Mouse (Mus musculus): Measurements from ENCODE around the gene Scpep1. TPM values are rescaled to one million over a fixed set of nuclear protein-coding genes. Genes with fewer than 3 reads are reported as not detected.
"Not testable (repeated sequence)": the region's sequence is repeated elsewhere in the genome, so short reads cannot be mapped to it uniquely, and the experiment has no call there.

Scpep1 gene
- polyA plus RNA-seq, 1 experiment: 28.1 TPM

GRCm38 (mm10) chr11:88998406-88998805, 43.1 kb upstream of the Scpep1 start:
- TF ChIP-seq CTCF (IDR thresholded peaks at IDR 0.05; ENCODE audit: insufficient read depth, low read length) (no peak), POLR2A (IDR thresholded peaks at IDR 0.05; ENCODE audit: borderline replicate concordance, extremely low read depth, low read depth, low read length) (no peak)
- H3K4me3 ChIP-seq (replicated peaks; ENCODE audit: extremely low read depth, low read depth, low read length): no peak overlapping the region
- peaks cover 16% of the 10 kb centered on the region for H3K4me1 ChIP-seq (ENCODE audit: control insufficient read depth, insufficient read depth, low read length)
- no peak for DNase-seq
- WGBS: 25% methylated on average over 3 of the region's 3 CpGs

GRCm38 (mm10) chr11:88997343-88997742, 42.1 kb upstream of the Scpep1 start:
- H3K4me1 ChIP-seq (ENCODE audit: control insufficient read depth, insufficient read depth, low read length): peaks cover 15% of the 10 kb centered on the region
- WGBS: 83% methylated on average over 5 of the region's 5 CpGs

DNA sequence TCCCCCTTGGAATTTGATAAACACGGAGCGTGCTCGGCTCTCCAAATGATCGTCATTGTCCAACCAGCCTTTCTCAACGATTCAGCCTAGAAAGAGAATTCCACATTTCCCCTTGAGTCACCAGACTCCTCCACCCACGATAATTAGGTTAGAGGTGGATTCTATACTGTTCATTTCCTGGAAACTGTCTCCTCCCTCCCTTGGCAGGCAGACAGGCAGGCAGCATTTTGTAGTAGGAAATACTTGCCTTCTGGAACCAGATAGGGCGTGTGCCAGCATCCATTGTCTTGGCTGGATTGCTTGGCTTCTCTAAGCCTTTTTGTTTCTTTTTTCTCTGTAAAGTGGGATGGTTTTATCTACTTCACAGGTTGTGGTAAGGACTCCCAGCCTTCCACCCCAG, 41.2 kb upstream of the Scpep1 start:
- no peak for TF ChIP-seq POLR2A (IDR thresholded peaks at IDR 0.05; ENCODE audit: borderline replicate concordance, extremely low read depth, low read depth, low read length)
- TF ChIP-seq CTCF (IDR thresholded peaks at IDR 0.05; ENCODE audit: insufficient read depth, low read length): no peak
- Histone ChIP-seq H3K4me1 (ENCODE audit: control insufficient read depth, insufficient read depth, low read length) (peaks cover 11% of the 10 kb centered on the region), H3K4me3 (replicated peaks; ENCODE audit: extremely low read depth, low read depth, low read length) (peak overlapping the region; percentile 6)
- DNase-seq: no peak
- WGBS: 23% methylated on average over 7 of the region's 7 CpGs

More at GRCm38 (mm10) chr11:88997343-88997742, 42.1 kb upstream of the Scpep1 start:
- not testable (repeated sequence) for DNase-seq; H3K4me3 ChIP-seq (replicated peaks; ENCODE audit: extremely low read depth, low read depth, low read length)

DNA sequence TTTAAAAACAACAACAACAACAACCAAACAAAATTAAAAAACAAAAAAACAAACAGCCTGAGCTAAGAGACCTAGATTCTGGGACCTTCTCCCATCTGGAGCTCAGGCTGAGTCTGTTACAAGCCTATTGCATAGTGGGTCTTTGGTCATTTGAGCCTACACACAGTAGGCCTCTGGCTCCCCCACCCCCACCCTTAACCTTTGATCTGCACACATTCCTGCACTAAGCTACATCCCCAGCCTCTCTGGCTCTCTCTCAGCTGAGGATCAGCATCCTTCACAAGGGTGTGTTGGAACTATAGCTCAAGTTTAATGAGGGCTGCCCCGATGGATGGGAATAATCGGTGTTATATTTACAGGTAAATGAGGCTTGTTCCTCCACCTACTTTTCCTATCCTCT, 40.4 kb upstream of the Scpep1 start:
- DNase-seq: no peak
- Histone ChIP-seq H3K4me3 (replicated peaks; ENCODE audit: extremely low read depth, low read depth, low read length) (no peak overlapping the region), H3K4me1 (ENCODE audit: control insufficient read depth, insufficient read depth, low read length) (peaks cover 5% of the 10 kb centered on the region)
- WGBS: 81% methylated on average over 2 of the region's 2 CpGs
- TF ChIP-seq POLR2A (IDR thresholded peaks at IDR 0.05; ENCODE audit: borderline replicate concordance, extremely low read depth, low read depth, low read length) (no peak), CTCF (IDR thresholded peaks at IDR 0.05; ENCODE audit: insufficient read depth, low read length) (no peak)

DNA sequence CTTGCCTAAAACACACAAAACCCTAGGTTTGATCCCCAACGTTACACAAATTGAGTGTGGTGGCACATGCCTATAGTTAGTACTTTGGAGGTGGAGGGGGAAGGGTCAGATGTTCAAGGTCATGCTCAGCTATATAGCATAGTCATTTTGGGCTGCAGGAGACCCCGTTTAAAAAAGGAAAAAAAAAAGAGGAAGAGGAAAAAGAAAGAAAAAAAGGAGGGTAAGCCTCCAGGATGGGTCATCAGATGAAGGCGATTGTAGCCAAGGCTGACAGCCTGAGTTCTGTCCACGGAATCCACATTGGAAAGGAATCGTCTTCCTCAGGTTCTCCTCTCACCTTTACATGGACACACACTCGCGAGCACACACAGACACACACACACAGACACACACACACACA, 39.2 kb upstream of the Scpep1 start:
- DNase-seq: no peak
- 83% methylated on average over 7 of the region's 7 CpGs for WGBS
- TF ChIP-seq CTCF (IDR thresholded peaks at IDR 0.05; ENCODE audit: insufficient read depth, low read length): no peak
- no peak for TF ChIP-seq POLR2A (IDR thresholded peaks at IDR 0.05; ENCODE audit: borderline replicate concordance, extremely low read depth, low read depth, low read length)
- Histone ChIP-seq H3K4me1 (ENCODE audit: control insufficient read depth, insufficient read depth, low read length) (peaks cover 3% of the 10 kb centered on the region), H3K4me3 (replicated peaks; ENCODE audit: extremely low read depth, low read depth, low read length) (no peak overlapping the region)

DNA sequence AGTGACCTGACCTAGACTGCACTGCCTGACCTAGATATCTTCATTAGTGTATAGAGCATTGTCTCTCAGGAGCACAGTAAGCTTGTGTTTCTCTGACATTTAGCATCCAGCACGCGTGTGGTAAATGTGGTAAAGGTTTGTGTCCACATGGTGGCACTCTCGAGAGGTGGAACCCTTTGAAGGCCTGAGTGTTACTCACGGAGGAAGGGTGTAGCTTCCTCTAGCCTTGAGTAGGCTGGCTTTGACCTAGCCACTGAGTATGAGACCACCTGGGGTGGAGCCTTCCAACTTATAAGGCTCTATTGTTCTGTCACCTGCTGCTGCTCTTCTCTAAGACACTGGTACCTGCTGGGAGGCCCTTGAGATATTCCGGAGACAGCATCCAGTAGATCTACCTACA, 38.4 kb upstream of the Scpep1 start:
- WGBS: 11% methylated on average over 5 of the region's 5 CpGs
- TF ChIP-seq CTCF (IDR thresholded peaks at IDR 0.05; ENCODE audit: insufficient read depth, low read length): peak; percentile 81
- TF ChIP-seq POLR2A (IDR thresholded peaks at IDR 0.05; ENCODE audit: borderline replicate concordance, extremely low read depth, low read depth, low read length): no peak
- peaks cover 3% of the 10 kb centered on the region for H3K4me1 ChIP-seq (ENCODE audit: control insufficient read depth, insufficient read depth, low read length)
- no peak overlapping the region for H3K4me3 ChIP-seq (replicated peaks; ENCODE audit: extremely low read depth, low read depth, low read length)
- peak; percentile 64 for DNase-seq

GRCm38 (mm10) chr11:88993186-88993585, 37.9 kb upstream of the Scpep1 start:
- H3K4me3 ChIP-seq (replicated peaks; ENCODE audit: extremely low read depth, low read depth, low read length): no peak overlapping the region
- DNase-seq: no peak
- 50% methylated on average over 7 of the region's 7 CpGs for WGBS
- no peak for TF ChIP-seq CTCF (IDR thresholded peaks at IDR 0.05; ENCODE audit: insufficient read depth, low read length)
- TF ChIP-seq POLR2A (IDR thresholded peaks at IDR 0.05; ENCODE audit: borderline replicate concordance, extremely low read depth, low read depth, low read length): no peak
- H3K4me1 ChIP-seq (ENCODE audit: control insufficient read depth, insufficient read depth, low read length): peaks cover 3% of the 10 kb centered on the region

DNA sequence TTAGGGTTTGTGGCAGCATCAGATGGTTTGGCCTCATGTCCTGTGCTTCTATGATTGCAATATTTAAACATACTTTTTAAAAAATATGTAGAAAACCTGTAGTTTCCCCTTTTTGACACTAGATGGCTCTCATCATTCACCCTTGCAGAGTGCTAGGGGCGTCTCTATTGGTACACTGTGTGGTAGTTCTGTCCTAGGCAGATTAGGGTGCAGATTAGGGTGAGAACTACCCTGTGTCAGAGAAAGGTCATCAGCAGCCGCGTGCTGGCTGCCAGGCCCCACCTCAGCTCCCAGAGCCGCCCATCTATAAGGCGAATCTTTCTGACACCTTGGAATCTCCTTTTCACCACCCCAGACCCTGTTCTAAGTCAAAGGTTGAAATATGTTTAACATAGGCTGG, 34.3 kb upstream of the Scpep1 start:
- Histone ChIP-seq H3K4me3 (replicated peaks; ENCODE audit: extremely low read depth, low read depth, low read length) (no peak overlapping the region), H3K4me1 (ENCODE audit: control insufficient read depth, insufficient read depth, low read length) (peaks cover 3% of the 10 kb centered on the region)
- TF ChIP-seq POLR2A (IDR thresholded peaks at IDR 0.05; ENCODE audit: borderline replicate concordance, extremely low read depth, low read depth, low read length) (no peak), CTCF (IDR thresholded peaks at IDR 0.05; ENCODE audit: insufficient read depth, low read length) (0 out of 2 replicates have a peak, but pooled peaks have one; percentile 17)
- 56% methylated on average over 5 of the region's 5 CpGs for WGBS
- DNase-seq: no peak

- 72% methylated on average over 5 of the region's 5 CpGs for WGBS
- Histone ChIP-seq H3K4me3 (replicated peaks; ENCODE audit: extremely low read depth, low read depth, low read length) (no peak overlapping the region), H3K4me1 (ENCODE audit: control insufficient read depth, insufficient read depth, low read length) (peaks cover under 1% of the 10 kb centered on the region; the same call in 1 of the 2 replicates)
- TF ChIP-seq CTCF (IDR thresholded peaks at IDR 0.05; ENCODE audit: insufficient read depth, low read length): no peak
- TF ChIP-seq POLR2A (IDR thresholded peaks at IDR 0.05; ENCODE audit: borderline replicate concordance, extremely low read depth, low read depth, low read length): no peak
- DNase-seq: no peak
Observed at GRCm38 (mm10) chr11:88988956-88989355, 33.7 kb upstream of the Scpep1 start.

DNA sequence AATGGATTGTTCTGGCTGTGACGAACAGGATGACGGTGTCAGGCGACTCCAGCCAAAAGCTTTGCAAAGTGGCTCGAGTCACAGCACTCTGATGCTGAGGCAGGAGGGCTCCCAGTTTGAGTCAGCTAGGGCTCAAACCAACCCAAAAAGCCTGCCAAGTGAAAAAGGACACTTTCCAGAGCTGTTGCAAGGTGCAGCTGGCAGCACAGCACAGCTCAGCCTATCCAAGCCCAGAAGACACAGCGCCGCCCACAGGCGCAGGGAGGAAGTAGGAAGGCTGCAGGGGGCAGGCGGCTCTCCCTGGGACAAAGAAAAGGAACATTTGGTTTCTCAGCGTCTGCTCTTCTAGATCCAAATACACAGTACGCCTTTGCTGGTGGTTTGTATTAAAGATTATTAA, 31.4 kb upstream of the Scpep1 start:
- no peak overlapping the region for H3K4me3 ChIP-seq (replicated peaks; ENCODE audit: extremely low read depth, low read depth, low read length)
- 83% methylated on average over 10 of the region's 10 CpGs for WGBS
- no peak for DNase-seq
- TF ChIP-seq POLR2A (IDR thresholded peaks at IDR 0.05; ENCODE audit: borderline replicate concordance, extremely low read depth, low read depth, low read length): no peak
- H3K4me1 ChIP-seq (ENCODE audit: control insufficient read depth, insufficient read depth, low read length): no peaks in the 10 kb centered on the region

GRCm38 (mm10) chr11:88981337-88981736, 26.1 kb upstream of the Scpep1 start:
- no peaks in the 10 kb centered on the region for H3K4me1 ChIP-seq (ENCODE audit: control insufficient read depth, insufficient read depth, low read length)
- TF ChIP-seq CTCF (IDR thresholded peaks at IDR 0.05; ENCODE audit: insufficient read depth, low read length): no peak
- TF ChIP-seq POLR2A (IDR thresholded peaks at IDR 0.05; ENCODE audit: borderline replicate concordance, extremely low read depth, low read depth, low read length): no peak
- H3K4me3 ChIP-seq (replicated peaks; ENCODE audit: extremely low read depth, low read depth, low read length): no peak overlapping the region
- WGBS: 77% methylated on average over 8 of the region's 8 CpGs
- no peak for DNase-seq

All from lung, adult 2 months (tissue).